Comparison of ENCODE assay signal across 28 mouse cellular contexts in the genomic region with DNA sequence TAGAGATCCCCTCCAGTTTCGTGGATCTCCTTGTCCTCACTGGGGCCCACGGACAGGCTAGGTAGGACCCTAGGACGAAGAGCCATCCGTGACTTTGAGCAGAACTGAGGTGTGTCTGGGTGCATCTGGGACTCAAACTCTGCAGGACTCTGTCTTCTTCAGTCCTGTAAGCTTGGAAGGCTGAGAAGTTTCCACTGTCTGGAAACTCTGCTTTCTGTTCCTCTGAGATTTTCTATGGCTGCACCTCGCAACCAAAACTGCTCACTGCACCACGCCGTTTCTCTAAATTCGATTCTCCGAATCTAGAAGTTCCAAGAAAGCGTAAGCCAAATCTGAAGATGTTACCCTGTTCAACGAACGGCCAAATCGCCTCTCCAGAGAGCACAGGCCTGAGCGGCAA. TPM values are rescaled to one million over a fixed set of nuclear protein-coding genes. Genes with fewer than 3 reads are reported as not detected.
DNase-seq lines count a peak whose midpoint lies in the region; ATAC-seq and TF ChIP-seq lines count a peak whose summit lies in the region.
"Had no signal": no experiment of that assay in that cellular context is flagged by ENCODE, and none has a peak within 500 bp of the region (broad histone marks: within the 10 kb centered on the region; RNA-seq: fewer than 3 reads in every experiment).

No protein-coding gene starts in this region.

- H3K36me3 ChIP-seq in megakaryocyte, embryonic 14.5 days (replicated peaks; ENCODE audit: low read length): no peaks in the 10 kb centered on the region
- H3K36me3 ChIP-seq in stomach, embryonic 16.5 days (ENCODE audit: control insufficient read depth, insufficient read depth, low read length): no peaks in the 10 kb centered on the region
- H3K36me3 ChIP-seq: embryonic facial prominence, embryonic 12.5 days; embryonic facial prominence, embryonic 15.5 days; heart, embryonic 10.5 days; hindbrain, embryonic 12.5 days; hindbrain, embryonic 15.5 days had no signal

- no peak for TF ChIP-seq POLR2A in bone marrow, adult 2 months (IDR thresholded peaks at IDR 0.05; ENCODE audit: borderline replicate concordance, control insufficient read depth, low read depth, low read length)

- no peak overlapping the region for H3K4me3 ChIP-seq in layer of hippocampus, adult 2 months
- H3K4me3 ChIP-seq in megakaryocyte, embryonic 14.5 days (replicated peaks): peak overlapping the region; percentile 28
- H3K4me3 ChIP-seq in bone marrow, adult 2 months (replicated peaks; ENCODE audit: control insufficient read depth, low read depth, low read length): peak overlapping the region; percentile 2
- peak overlapping the region; percentile 25; the same call in 1 of the 2 replicates for H3K4me3 ChIP-seq in stomach, embryonic 16.5 days (replicated peaks; ENCODE audit: low read length)
- H3K4me3 ChIP-seq: embryonic facial prominence, embryonic 12.5 days; heart, embryonic 10.5 days; hindbrain, embryonic 12.5 days; hindbrain, embryonic 15.5 days had no signal

- 0 out of 2 replicates have a peak, but pooled peaks cover 3% of the 10 kb centered on the region for H3K9me3 ChIP-seq in megakaryocyte, embryonic 14.5 days
- no peaks in the 10 kb centered on the region for H3K9me3 ChIP-seq in stomach, embryonic 16.5 days (replicated peaks; ENCODE audit: control insufficient read depth, low read length)
- H3K9me3 ChIP-seq: embryonic facial prominence, embryonic 12.5 days; embryonic facial prominence, embryonic 15.5 days; heart, embryonic 10.5 days; hindbrain, embryonic 12.5 days; hindbrain, embryonic 15.5 days had no signal

- no peak for ATAC-seq in megakaryocyte, adult 5-6 weeks (ENCODE audit: poor library complexity, severe bottlenecking)
- ATAC-seq in stomach, embryonic 16.5 days (ENCODE audit: insufficient read depth, low FRiP score): no peak
- ATAC-seq: forebrain, embryonic 14.5 days; forebrain, postnatal 0 days had no signal

- peaks cover 18% of the 10 kb centered on the region for H3K27me3 ChIP-seq in megakaryocyte, embryonic 14.5 days (replicated peaks)
- H3K27me3 ChIP-seq in stomach, embryonic 16.5 days (ENCODE audit: control insufficient read depth, insufficient read depth, low read length): no peaks in the 10 kb centered on the region
- H3K27me3 ChIP-seq: embryonic facial prominence, embryonic 12.5 days; embryonic facial prominence, embryonic 15.5 days; hindbrain, embryonic 12.5 days; hindbrain, embryonic 15.5 days had no signal

- 78% methylated on average over 14 of the region's 14 CpGs for WGBS in bone marrow, adult 2 months
- WGBS in stomach, embryonic 16.5 days: 88% methylated on average over 14 of the region's 14 CpGs

- no peak overlapping the region for H3K4me2 ChIP-seq in stomach, embryonic 16.5 days (ENCODE audit: low read depth, low read length)
- H3K4me2 ChIP-seq: embryonic facial prominence, embryonic 12.5 days; hindbrain, embryonic 12.5 days; hindbrain, embryonic 15.5 days had no signal

- H3K27ac ChIP-seq in layer of hippocampus, adult 2 months: peak overlapping the region; percentile 64
- H3K27ac ChIP-seq in bone marrow, adult 2 months (ENCODE audit: control insufficient read depth, insufficient read depth, low read depth, low read length, poor library complexity): no peak overlapping the region
- no peak overlapping the region for H3K27ac ChIP-seq in stomach, embryonic 16.5 days (ENCODE audit: low read length)
- H3K27ac ChIP-seq: embryonic facial prominence, embryonic 12.5 days; heart, adult 2 months; heart, embryonic 10.5 days; hindbrain, embryonic 12.5 days; hindbrain, embryonic 15.5 days had no signal

- H3K9ac ChIP-seq in stomach, embryonic 16.5 days (ENCODE audit: low read length): no peak overlapping the region
- H3K9ac ChIP-seq: embryonic facial prominence, embryonic 12.5 days; embryonic facial prominence, embryonic 15.5 days; forebrain, postnatal 0 days; hindbrain, embryonic 12.5 days; hindbrain, embryonic 15.5 days had no signal

- DNase-seq in layer of hippocampus, adult 2 months (ENCODE audit: low spot score in 2 of 2): no peak
- DNase-seq in layer of hippocampus, adult 9-10 months (ENCODE audit: low spot score): no peak
- DNase-seq in embryo, embryonic 10 days (ENCODE audit: low spot score): no peak
- DNase-seq in urinary bladder, postnatal 25 days (ENCODE audit: low spot score): no peak
- DNase-seq: adrenal gland, adult 2 months; adrenal gland, postnatal 14 days; cerebellum, adult 18-20 months; cerebellum, adult 9-10 months; cerebellum, postnatal 14 days; forebrain, postnatal 0 days; gastrocnemius, postnatal 36 days; heart, adult 2 months had no signal

- no peak for TF ChIP-seq CTCF in layer of hippocampus, adult 2 months (conservative IDR thresholded peaks at IDR 0.05)
- TF ChIP-seq CTCF in bone marrow, adult 2 months (IDR thresholded peaks at IDR 0.05; ENCODE audit: control insufficient read depth, insufficient read depth, low read length): no peak

- peaks cover 3% of the 10 kb centered on the region; the same call in 1 of the 2 replicates for H3K4me1 ChIP-seq in megakaryocyte, embryonic 14.5 days
- H3K4me1 ChIP-seq in bone marrow, adult 2 months (ENCODE audit: control insufficient read depth, insufficient read depth, low read length): peaks cover 9% of the 10 kb centered on the region
- H3K4me1 ChIP-seq in stomach, embryonic 16.5 days (ENCODE audit: control insufficient read depth, insufficient read depth, low read length): peaks cover 6% of the 10 kb centered on the region; the same call in 1 of the 2 replicates
- H3K4me1 ChIP-seq: heart, embryonic 10.5 days; hindbrain, embryonic 15.5 days had no signal

RNA-seq across cellular contexts. Expression of a gene that starts 1.4 kb away (rescaled TPM):
- total RNA-seq in layer of hippocampus, adult 2 months (2021): not detected
- not detected in 2 replicates for polyA plus RNA-seq in megakaryocyte, embryonic 14.5 days (2012; ENCODE audit: insufficient read depth, low replicate concordance)
- total RNA-seq in megakaryocyte, adult 5-6 weeks (2015): 10.8 and 20.9 TPM in 2 replicates
- 6.7 and 8.1 TPM in 2 replicates for total RNA-seq in megakaryocyte, adult 5-6 weeks (2017)
- polyA plus RNA-seq in bone marrow, adult 2 months (2011; ENCODE audit: insufficient read depth, insufficient read length, low replicate concordance, missing spikeins): 3.6 TPM in 1 of 2 replicates, not detected in the other
- 6.5 and 8.7 TPM in 2 replicates for polyA plus RNA-seq in stomach, embryonic 16.5 days (2015; fragmentation: Nextera tagmentation; extraction: Ambion mirVana)
- total RNA-seq: forebrain, postnatal 0 days; MEL had no signal
- polyA plus RNA-seq: forebrain, embryonic 11.5 days; forebrain, embryonic 14.5 days; forebrain, postnatal 0 days; heart, embryonic 10.5 days; heart, embryonic 14.5 days; heart, postnatal 0 days; hindbrain, embryonic 12.5 days; hindbrain, embryonic 15.5 days had no signal

RNA-seq across cellular contexts. Expression of a gene that starts 15.9 kb away (rescaled TPM):
- total RNA-seq in layer of hippocampus, adult 2 months (2021): 1 to 10 TPM in 1 of 2 experiments, under 1 TPM in 1; 0.69 to 1.0 TPM
- polyA plus RNA-seq in megakaryocyte, embryonic 14.5 days (2012; ENCODE audit: insufficient read depth, low replicate concordance): 0.50 TPM in 1 of 2 replicates, not detected in the other
- not detected in 2 replicates for total RNA-seq in megakaryocyte, adult 5-6 weeks (2015)
- total RNA-seq in megakaryocyte, adult 5-6 weeks (2017): 0.04 TPM in 1 of 2 replicates, not detected in the other
- not detected in 2 replicates for polyA plus RNA-seq in bone marrow, adult 2 months (2011; ENCODE audit: insufficient read depth, insufficient read length, low replicate concordance, missing spikeins)
- 6.1 and 6.3 TPM in 2 replicates for polyA plus RNA-seq in stomach, embryonic 16.5 days (2015; fragmentation: Nextera tagmentation; extraction: Ambion mirVana)
- total RNA-seq: granulocyte monocyte progenitor cell, adult 5-6 weeks; hematopoietic stem cell, adult 5-6 weeks; MEL had no signal
- polyA plus RNA-seq: heart, embryonic 10.5 days had no signal

RNA-seq across cellular contexts. Expression of a gene that starts 43.0 kb away (rescaled TPM):
- total RNA-seq in layer of hippocampus, adult 2 months (2021): 10 to 100 TPM; 64.7 to 66.7 TPM
- polyA plus RNA-seq in megakaryocyte, embryonic 14.5 days (2012; ENCODE audit: insufficient read depth, low replicate concordance): 3.0 and 91.3 TPM in 2 replicates
- 44.6 and 55.2 TPM in 2 replicates for total RNA-seq in megakaryocyte, adult 5-6 weeks (2015)
- 32.4 and 34.3 TPM in 2 replicates for total RNA-seq in megakaryocyte, adult 5-6 weeks (2017)
- polyA plus RNA-seq in bone marrow, adult 2 months (2011; ENCODE audit: insufficient read depth, insufficient read length, low replicate concordance, missing spikeins): 28.4 and 41.1 TPM in 2 replicates
- 117 and 132 TPM in 2 replicates for polyA plus RNA-seq in stomach, embryonic 16.5 days (2015; fragmentation: Nextera tagmentation; extraction: Ambion mirVana)
